Mouse (Mus musculus) testis, adult 2 months (tissue): ENCODE results near the gene Atp9a. TPM values are rescaled to one million over a fixed set of nuclear protein-coding genes. Genes with fewer than 3 reads are reported as not detected.

Experiments used
- H3K27ac ChIP-seq: fragments of 200-500 bp; 2 replicates; pipeline ENCODE4 v1.5.1; 2012; ENCODE audit warnings: low read depth, low read length; ENCODE audit not compliant: control insufficient read depth, insufficient read depth
- H3K27me3 ChIP-seq: fragments of 200-500 bp; 2 replicates; pipeline ENCODE4 v1.6.1; 2012; ENCODE audit warnings: mild to moderate bottlenecking, low read length, moderate library complexity; ENCODE audit not compliant: control insufficient read depth, insufficient read depth
- H3K36me3 ChIP-seq: fragments of 200-500 bp; 2 replicates; pipeline ENCODE4 v1.6.1; 2012; ENCODE audit warnings: mild to moderate bottlenecking, low read length; ENCODE audit not compliant: control insufficient read depth, insufficient read depth
- H3K4me1 ChIP-seq: fragments of 200-500 bp; 2 replicates; pipeline ENCODE4 v1.6.1; 2012; ENCODE audit warnings: low read length; ENCODE audit not compliant: control insufficient read depth, insufficient read depth
- H3K4me3 ChIP-seq: fragments of 200-500 bp; 2 replicates; pipeline ENCODE4 v1.5.1; 2012; ENCODE audit warnings: low read depth, mild to moderate bottlenecking, low read length, moderate library complexity, mixed read lengths; ENCODE audit not compliant: control insufficient read depth
- CTCF ChIP-seq: fragments of 200-500 bp; IDR thresholded peaks from 2 replicates; pipeline ENCODE4 v1.5.1; 2012; ENCODE audit warnings: low read depth, mild to moderate bottlenecking, inconsistent platforms, low read length, moderate library complexity; ENCODE audit not compliant: control insufficient read depth, insufficient read depth, insufficient replicate concordance
- POLR2A ChIP-seq: fragments of 200-500 bp; IDR thresholded peaks from 2 replicates; pipeline ENCODE4 v1.6.1; 2012; ENCODE audit warnings: low read depth, mild to moderate bottlenecking, inconsistent platforms, low read length, moderate library complexity; ENCODE audit not compliant: control insufficient read depth
- polyA plus RNA-seq: library from polyadenylated mRNA; depleted of rRNA; stranded (reverse); fragments of >200 nt; gene quantifications from 2 replicates; pipeline ENCODE4 v1.2.3, GENCODE M21; 2012; rRNA removed

Atp9a gene
- 63.7 and 75.0 TPM in 2 replicates for polyA plus RNA-seq

- no peak for TF ChIP-seq CTCF
- TF ChIP-seq POLR2A, result no peak
- no peaks in the 10 kb centered on the region for H3K36me3 ChIP-seq
- H3K27me3 ChIP-seq, result no peaks in the 10 kb centered on the region
- H3K4me1 ChIP-seq, result peaks cover 11% of the 10 kb centered on the region
- H3K27ac ChIP-seq, result peak within 1 kb of the TSS; percentile 64
- peak within 1 kb of the TSS; percentile 87 for H3K4me3 ChIP-seq
Measured at GRCm38 (mm10) chr2:168742059-168742627, at the start of gene Atp9a. TSS of gene Atp9a (minus strand) at chr2:168742409.

GRCm38 (mm10) chr2:168791115-168791802 lies 49.0 kb upstream of the Atp9a start:
- Histone ChIP-seq H3K4me3 (no peak overlapping the region), H3K27ac (no peak overlapping the region)
- no peak for TF ChIP-seq CTCF
- no peak for TF ChIP-seq POLR2A

GRCm38 (mm10) chr2:168786174-168786573 lies 44.0 kb upstream of the Atp9a start:
- Histone ChIP-seq H3K27ac (no peak overlapping the region), H3K27me3 (no peaks in the 10 kb centered on the region), H3K36me3 (no peaks in the 10 kb centered on the region), H3K4me3 (no peak overlapping the region), H3K4me1 (no peaks in the 10 kb centered on the region)
- TF ChIP-seq CTCF (no peak), POLR2A (no peak)

More at GRCm38 (mm10) chr2:168791115-168791802, 49.0 kb upstream of the Atp9a start:
- H3K27me3 ChIP-seq, result no peaks in the 10 kb centered on the region
- H3K36me3 ChIP-seq, result no peaks in the 10 kb centered on the region
- no peaks in the 10 kb centered on the region for H3K4me1 ChIP-seq

- Histone ChIP-seq H3K4me3 (no peak overlapping the region), H3K27me3 (no peaks in the 10 kb centered on the region), H3K4me1 (no peaks in the 10 kb centered on the region), H3K27ac (no peak overlapping the region), H3K36me3 (no peaks in the 10 kb centered on the region)
- no peak for TF ChIP-seq CTCF
- TF ChIP-seq POLR2A, result no peak
Measured at GRCm38 (mm10) chr2:168780596-168780995, 38.4 kb upstream of the Atp9a start.

- no peaks in the 10 kb centered on the region for H3K36me3 ChIP-seq
- TF ChIP-seq POLR2A (no peak), CTCF (no peak)
- H3K27me3 ChIP-seq, result no peaks in the 10 kb centered on the region
- H3K4me3 ChIP-seq, result no peak overlapping the region
- no peak overlapping the region for H3K27ac ChIP-seq
- H3K4me1 ChIP-seq, result no peaks in the 10 kb centered on the region
Measured at GRCm38 (mm10) chr2:168780024-168780423, 37.8 kb upstream of the Atp9a start.

GRCm38 (mm10) chr2:168777481-168777880 lies 35.3 kb upstream of the Atp9a start:
- H3K4me3 ChIP-seq, result no peak overlapping the region
- H3K27me3 ChIP-seq, result no peaks in the 10 kb centered on the region
- no peak overlapping the region for H3K27ac ChIP-seq

GRCm38 (mm10) chr2:168776238-168776637 lies 34.0 kb upstream of the Atp9a start:
- Histone ChIP-seq H3K36me3 (no peaks in the 10 kb centered on the region), H3K27ac (no peak overlapping the region), H3K27me3 (no peaks in the 10 kb centered on the region), H3K4me3 (no peak overlapping the region), H3K4me1 (no peaks in the 10 kb centered on the region)
- TF ChIP-seq POLR2A (no peak), CTCF (no peak)

More at GRCm38 (mm10) chr2:168777481-168777880, 35.3 kb upstream of the Atp9a start:
- H3K36me3 ChIP-seq, result no peaks in the 10 kb centered on the region
- TF ChIP-seq CTCF, result no peak
- no peak for TF ChIP-seq POLR2A
- no peaks in the 10 kb centered on the region for H3K4me1 ChIP-seq
